In the genomic region with DNA sequence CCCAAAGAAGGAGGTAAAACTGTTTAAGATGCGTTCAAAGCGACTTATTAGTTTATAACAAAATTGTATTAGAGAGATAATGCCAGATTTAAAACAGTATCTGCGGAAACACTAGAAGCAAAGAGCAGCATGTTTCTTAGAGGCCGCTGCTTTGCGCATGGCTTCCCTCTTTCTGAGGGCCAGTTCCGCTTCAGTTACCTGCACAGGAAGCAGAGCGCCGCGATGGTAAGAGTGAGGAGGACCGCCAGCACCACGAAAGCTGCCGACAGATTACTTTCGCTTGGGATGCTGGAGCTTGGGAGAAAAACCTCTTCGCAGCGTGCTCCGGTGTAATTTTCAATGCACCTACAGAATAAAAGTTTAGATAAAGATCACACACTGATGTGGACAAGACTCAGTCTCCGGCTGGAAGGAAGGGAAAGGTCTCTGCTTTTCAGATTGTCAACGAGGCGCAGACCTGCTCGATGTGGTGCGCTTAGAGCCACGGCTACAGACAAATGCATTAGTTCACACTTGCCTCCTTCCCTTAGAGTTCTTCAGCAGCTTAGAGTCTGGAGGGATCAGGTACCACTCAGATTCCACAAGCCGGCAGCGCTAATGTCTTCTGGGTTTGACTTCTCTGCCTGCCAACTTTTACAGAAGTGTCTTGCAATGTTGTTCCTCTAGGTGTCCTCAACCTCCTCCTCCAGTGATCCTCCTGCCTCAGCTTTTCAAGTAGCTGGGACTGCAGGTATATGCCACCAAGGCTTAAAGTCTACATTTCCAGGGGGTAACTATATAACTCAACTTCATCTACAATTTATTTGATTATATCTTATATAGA, we compare ENCODE assay signal across 8 mouse cellular contexts. TPM values are rescaled to one million over a fixed set of nuclear protein-coding genes. Genes with fewer than 3 reads are reported as not detected.
DNase-seq lines count a peak whose midpoint lies in the region; ATAC-seq and TF ChIP-seq lines count a peak whose summit lies in the region.

No protein-coding gene starts in this region.

- H3K4me1 ChIP-seq in liver, embryonic 15.5 days (replicated peaks) = no peaks in the 10 kb centered on the region
- H3K4me1 ChIP-seq in spleen, adult 2 months (ENCODE audit: control insufficient read depth, insufficient read depth, insufficient read length) = peaks cover 2% of the 10 kb centered on the region; the same call in 1 of the 2 replicates

- 28% methylated on average over 24 of the region's 24 CpGs for WGBS in liver, embryonic 15.5 days (ENCODE audit: insufficient replicate concordance)
- WGBS in spleen, adult 2 months = 31% methylated on average over 24 of the region's 24 CpGs

- no peak overlapping the region for H3K27ac ChIP-seq in liver, embryonic 15.5 days (replicated peaks)
- no peak overlapping the region for H3K27ac ChIP-seq in spleen, adult 2 months (ENCODE audit: insufficient read depth, low read length)

- no peaks in the 10 kb centered on the region for H3K9me3 ChIP-seq in liver, embryonic 15.5 days (replicated peaks)

- no peak for TF ChIP-seq CTCF in spleen, adult 2 months (IDR thresholded peaks at IDR 0.05; ENCODE audit: extremely low read depth, insufficient read depth, insufficient read length, insufficient replicate concordance)

- peak; percentile 54 for ATAC-seq in activated CD4-positive, CD25-positive, alpha-beta regulatory T cell, adult 4 months
- peak; percentile 73 to 83 for ATAC-seq in hematopoietic stem cell, adult 5-6 weeks (replicated peaks in 1 of 2; ENCODE audit: insufficient read depth in 1 of 2, low FRiP score in 2 of 2, low TSS enrichment in 1 of 2, low read depth in 1 of 2, poor library complexity in 2 of 2, severe bottlenecking in 2 of 2)
- no peak for ATAC-seq in liver, embryonic 15.5 days (ENCODE audit: insufficient read depth)

- TF ChIP-seq POLR2A in spleen, adult 2 months (IDR thresholded peaks at IDR 0.05; ENCODE audit: low read depth, low read length) = no peak

- H3K4me2 ChIP-seq in liver, embryonic 15.5 days = peak overlapping the region; percentile 39

- no peaks in the 10 kb centered on the region for H3K36me3 ChIP-seq in liver, embryonic 15.5 days (replicated peaks)
- no peaks in the 10 kb centered on the region for H3K36me3 ChIP-seq in spleen, adult 2 months (ENCODE audit: control insufficient read depth, insufficient read depth, low read length)

- H3K27me3 ChIP-seq in liver, embryonic 15.5 days = no peaks in the 10 kb centered on the region
- H3K27me3 ChIP-seq in spleen, adult 2 months (ENCODE audit: control insufficient read depth, insufficient read depth, low read length) = no peaks in the 10 kb centered on the region

- intact Hi-C loops in heart, postnatal 14 days (cut with DNase I) = no loop called here

- peak; percentile 64 for DNase-seq in heart, adult 11 months
- no peak for DNase-seq in heart, postnatal 14 days
- peak in 1 of 2 experiments; percentile 50 for DNase-seq in spleen, adult 2 months (ENCODE audit: low read depth in 1 of 2, low spot score in 2 of 2)
- DNase-seq in right cerebral cortex, adult 18-20 months = no peak
- DNase-seq in cerebellum, adult 11-12 months = no peak

- H3K9ac ChIP-seq in liver, embryonic 15.5 days = no peak overlapping the region

- H3K4me3 ChIP-seq in liver, embryonic 15.5 days (replicated peaks) = peak overlapping the region; percentile 30
- H3K4me3 ChIP-seq in spleen, adult 2 months (ENCODE audit: extremely low read depth, insufficient read depth, insufficient read length) = peak overlapping the region; percentile 60

RNA-seq across cellular contexts. Expression of gene Fbxo22, which starts 33.3 kb away (rescaled TPM):
- 10 to 100 TPM; 30.8 to 32.9 TPM for total RNA-seq in heart, postnatal 14 days (2021)
- polyA plus RNA-seq in activated CD4-positive, CD25-positive, alpha-beta regulatory T cell, adult 4 months (2017; shearing (Covaris generic)) = 10 to 100 TPM; 44.7 to 50.1 TPM
- total RNA-seq in hematopoietic stem cell, adult 5-6 weeks (2017) = 44.5 and 60.9 TPM in 2 replicates
- 18.4 and 19.9 TPM in 2 replicates for polyA plus RNA-seq in liver, embryonic 15.5 days (2015; fragmentation: Nextera tagmentation; extraction: Ambion mirVana)
- 8.9 and 9.5 TPM in 2 replicates for polyA plus RNA-seq in spleen, adult 2 months (2012; rRNA removed)
